Mouse (Mus musculus): ENCODE data around the gene N4bp3.

DNA sequence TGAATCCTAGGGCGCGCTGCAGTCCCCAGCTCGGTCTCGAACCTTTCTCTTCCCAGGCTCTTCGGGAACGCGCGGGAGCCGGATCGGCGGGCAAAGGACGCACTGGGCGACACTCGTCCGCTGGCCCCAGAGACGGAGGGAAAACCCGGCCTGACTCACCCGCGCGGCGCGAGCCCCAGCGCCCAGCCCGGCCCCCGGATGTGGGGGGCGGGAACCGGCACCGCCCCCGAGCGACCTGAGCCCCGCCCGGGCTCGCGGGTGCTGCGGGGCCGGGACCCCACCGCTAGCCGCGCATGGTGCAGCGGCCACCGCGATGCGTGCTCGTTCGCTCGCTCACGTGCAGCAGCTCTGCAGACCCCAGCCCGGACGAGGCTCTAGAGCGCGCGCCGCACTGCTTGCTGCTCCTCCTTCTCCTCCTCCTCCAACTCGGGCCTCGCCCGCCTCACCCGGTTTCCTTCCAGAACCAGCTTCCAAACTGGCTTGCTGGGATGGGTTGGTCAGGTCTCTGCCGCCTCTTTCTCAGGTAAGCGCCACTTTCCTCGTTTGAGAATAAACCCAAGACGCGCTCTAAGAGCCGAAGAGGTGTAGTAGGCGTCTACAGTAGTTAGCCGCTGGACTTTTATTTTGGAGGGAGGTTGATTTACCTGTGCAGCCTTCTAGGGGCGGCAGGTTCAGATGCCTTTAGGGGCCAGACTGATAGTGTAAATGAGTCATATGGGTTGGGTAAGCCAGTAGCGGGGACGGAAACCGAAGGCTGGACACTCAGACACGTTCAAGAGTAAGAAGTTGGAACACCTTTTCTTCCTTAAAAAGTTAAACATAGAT, at the start of gene N4bp3, which contains the start of gene D930048N14Rik:
- TF ChIP-seq CTCF (conservative IDR thresholded peaks at IDR 0.05 in 1 of 2, IDR thresholded peaks at IDR 0.05 in 1 of 2; ENCODE audit: low read depth in 2 of 2, low read length in 2 of 2) (no peak), ZNF384 (IDR thresholded peaks at IDR 0.05; ENCODE audit: low read depth, low read length) (no peak), MYC (IDR thresholded peaks at IDR 0.05; ENCODE audit: low read depth, low read length) (peak; percentile 40; the same call in 1 of the 2 replicates), RAD21 (IDR thresholded peaks at IDR 0.05; ENCODE audit: low read depth, low read length) (no peak), NRF1 (IDR thresholded peaks at IDR 0.05; ENCODE audit: low read depth, low read length) (peak; percentile 47; the same call in 1 of the 2 replicates), POLR2A (IDR thresholded peaks at IDR 0.05; ENCODE audit: low read depth, low read length) (peak; percentile 77; the same call in 1 of the 2 replicates), EP300 (IDR thresholded peaks at IDR 0.05; ENCODE audit: low read length) (no peak), USF2 (conservative IDR thresholded peaks at IDR 0.05; ENCODE audit: low read depth, low read length) (no peak), TBP (conservative IDR thresholded peaks at IDR 0.05; ENCODE audit: low read depth, low read length) (no peak; the same call in 1 of the 2 replicates), USF1 (IDR thresholded peaks at IDR 0.05; ENCODE audit: low read depth, low read length) (no peak), HCFC1 (IDR thresholded peaks at IDR 0.05; ENCODE audit: low read depth, low read length) (peak; percentile 43)
